Mouse (Mus musculus) thymus, postnatal 14 days (tissue): ENCODE measurements around the gene Gm4553.
A peak's percentile ranks its signal among the peaks of the same experiment; 100 is the strongest.
"Not testable (repeated sequence)": the region's sequence is repeated elsewhere in the genome, so short reads cannot be mapped to it uniquely, and the experiment has no call there.

Experiments used
- DNase-seq: peaks from one replicate; pipeline ENCODE4 v3.0.0; 2021

Gm4553 gene

GRCm38 (mm10) chr7:142165639-142166038, at the start of gene Gm4553:
Gm4553 (minus strand) TSS chr7:142165739.
- DNase-seq = not testable (repeated sequence)

DNA sequence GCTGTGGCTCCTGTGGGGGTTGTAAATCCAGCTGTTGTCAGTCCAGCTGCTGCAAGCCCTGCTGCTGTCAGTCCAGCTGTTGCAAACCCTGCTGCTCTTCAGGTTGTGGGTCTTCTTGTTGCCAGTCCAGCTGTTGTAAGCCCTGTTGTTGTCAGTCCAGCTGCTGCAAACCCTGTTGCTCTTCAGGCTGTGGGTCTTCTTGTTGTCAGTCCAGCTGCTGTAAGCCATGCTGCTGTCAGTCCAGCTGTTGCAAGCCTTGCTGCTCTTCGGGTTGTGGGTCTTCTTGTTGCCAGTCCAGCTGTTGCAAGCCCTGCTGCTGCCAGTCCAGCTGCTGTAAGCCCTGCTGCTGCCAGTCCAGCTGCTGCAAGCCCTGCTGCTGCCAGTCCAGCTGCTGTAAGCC, 46.6 kb upstream of the Gm4553 start:
- DNase-seq = not testable (repeated sequence)

- no peak for DNase-seq
These were observed 46.0 kb upstream of the Gm4553 start, which contains the start of gene Gm7579 for GRCm38 (mm10) chr7:142211559-142211958. Gm7579 (plus strand) TSS chr7:142211859.

DNA sequence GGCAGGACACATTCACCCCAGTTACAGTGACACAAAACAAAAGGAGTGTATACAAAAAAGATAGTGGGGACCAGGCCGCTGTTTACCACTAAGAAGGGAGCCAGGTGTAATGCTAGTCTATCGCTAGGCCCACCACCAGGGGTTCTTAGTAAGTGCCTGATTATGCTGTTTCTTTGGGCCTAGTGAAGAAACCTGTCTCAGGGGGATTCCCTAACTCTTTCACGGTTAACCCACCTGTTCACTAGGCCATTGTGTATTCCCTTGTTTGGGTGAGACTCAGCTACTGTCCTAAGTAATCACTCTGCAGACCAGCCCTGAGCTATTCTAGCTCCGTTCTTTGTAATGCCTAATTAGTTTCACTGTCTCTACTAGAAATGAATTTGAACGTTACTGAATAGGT, 41.4 kb upstream of the Gm4553 start:
- not testable (repeated sequence) for DNase-seq

GRCm38 (mm10) chr7:142205488-142205887, 39.9 kb upstream of the Gm4553 start:
- DNase-seq = no peak

GRCm38 (mm10) chr7:142201064-142201463, 35.5 kb upstream of the Gm4553 start, which contains the start of gene Krtap5-3:
Krtap5-3 (plus strand) TSS chr7:142201364.
- DNase-seq = no peak

GRCm38 (mm10) chr7:142198748-142199147, 33.2 kb upstream of the Gm4553 start:
- DNase-seq = no peak

GRCm38 (mm10) chr7:142190289-142190688, 24.8 kb upstream of the Gm4553 start, which contains the start of gene Gm10153:
Gm10153 (minus strand) TSS chr7:142190389.
- no peak for DNase-seq

DNA sequence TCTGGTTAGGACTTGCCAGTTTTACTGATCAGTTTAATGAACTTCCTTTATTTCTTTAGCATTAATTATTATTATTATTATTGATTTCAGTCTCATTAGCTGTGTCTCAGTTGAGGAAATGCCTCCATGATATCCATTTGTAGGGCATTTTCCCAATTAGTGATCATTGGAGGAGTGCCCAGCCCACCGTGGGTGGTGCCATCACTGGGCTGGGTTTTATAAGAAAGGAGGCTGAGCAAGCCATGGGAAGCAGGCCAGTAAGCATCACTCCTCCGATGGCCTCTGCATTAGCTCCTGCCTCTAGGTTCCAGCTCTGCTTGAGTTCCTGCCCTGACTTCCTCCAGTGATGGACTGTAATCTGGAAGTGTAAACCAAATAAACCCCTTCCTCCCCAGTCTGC, 22.6 kb upstream of the Gm4553 start:
- no peak for DNase-seq

DNA sequence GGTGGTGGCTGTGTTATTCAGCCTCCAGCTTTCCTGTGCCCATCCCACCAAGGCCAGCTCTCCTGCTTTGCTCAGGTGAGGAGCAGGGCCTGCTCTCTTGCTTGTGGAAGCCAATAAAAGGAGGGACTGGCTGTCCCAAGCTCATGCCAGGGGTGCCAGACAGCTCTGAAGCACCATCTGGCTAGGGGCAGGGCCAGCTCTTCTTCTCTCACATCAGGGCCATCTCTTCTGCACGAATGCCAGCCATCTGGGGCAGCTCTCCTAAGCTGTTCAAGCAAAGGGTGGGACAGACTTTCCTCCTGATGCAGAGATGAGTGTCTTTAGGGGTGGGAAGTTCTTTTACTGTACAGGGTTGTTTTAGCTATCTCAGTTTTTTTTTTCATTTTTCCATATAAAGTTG, 15.5 kb upstream of the Gm4553 start:
- DNase-seq = no peak

DNA sequence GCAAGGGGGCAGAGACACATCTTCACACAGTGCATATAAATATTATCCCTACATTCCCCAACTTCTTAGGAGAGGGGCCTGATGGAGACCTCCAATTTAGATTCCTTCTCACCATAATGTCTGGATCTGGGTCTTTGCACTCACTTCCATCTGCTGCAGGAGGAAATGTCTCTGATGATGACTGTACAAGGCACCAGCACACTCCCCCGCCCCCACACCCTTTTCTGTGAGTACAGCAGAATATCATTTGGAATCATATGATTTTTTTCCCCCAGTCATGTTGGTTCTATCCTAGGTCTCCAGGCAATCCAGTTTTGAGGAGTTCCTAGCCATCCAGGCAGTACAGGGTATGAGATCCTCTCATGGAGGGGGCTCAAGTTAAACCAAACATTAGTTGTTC, 13.1 kb upstream of the Gm4553 start:
- DNase-seq = no peak

DNA sequence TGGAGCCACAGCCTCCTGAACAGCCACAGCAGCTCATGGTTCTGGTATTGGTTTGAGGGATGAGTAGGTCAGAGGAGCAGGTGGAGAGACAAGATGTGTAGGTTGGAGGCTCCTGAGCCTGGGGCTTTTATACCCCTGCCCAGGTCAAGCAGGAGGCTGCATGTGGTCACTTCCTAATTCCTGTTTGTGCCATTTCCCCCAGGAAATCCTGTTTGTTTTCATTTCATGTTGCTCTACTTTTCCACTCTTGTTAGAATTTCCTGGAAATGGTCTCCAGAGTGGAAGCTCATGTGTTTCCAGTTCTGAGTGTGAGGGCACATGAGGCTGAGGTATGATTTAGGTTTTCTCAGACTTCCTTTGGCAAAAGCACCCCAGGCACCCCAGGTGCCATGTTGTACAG, 10.4 kb upstream of the Gm4553 start, which contains the start of gene Krtap5-2:
Gene Krtap5-2 (minus strand): TSS at position 101 of the 400 bp plus-strand sequence.
- not testable (repeated sequence) for DNase-seq

GRCm38 (mm10) chr7:142169836-142170235, 4.3 kb upstream of the Gm4553 start:
- DNase-seq = no peak

DNA sequence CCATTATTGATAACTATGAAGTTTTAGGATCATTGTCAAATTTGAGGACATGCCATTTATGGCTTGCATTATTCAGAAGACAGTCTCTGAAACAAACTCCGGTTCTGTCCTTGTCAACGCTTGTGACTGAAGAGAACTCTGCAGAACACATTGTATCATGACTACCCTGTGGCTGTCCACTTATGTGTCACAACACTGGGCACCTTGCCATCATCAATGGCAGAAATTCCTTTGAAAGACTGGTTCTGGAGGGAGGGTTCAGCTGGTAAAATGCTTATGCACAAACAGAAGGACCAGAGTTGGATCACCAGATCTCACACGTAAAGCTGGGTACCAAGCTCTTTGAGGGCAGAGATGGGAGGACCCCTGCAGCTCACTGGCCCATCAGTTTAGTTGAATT, 6.2 kb downstream of the Gm4553 start:
- no peak for DNase-seq

DNA sequence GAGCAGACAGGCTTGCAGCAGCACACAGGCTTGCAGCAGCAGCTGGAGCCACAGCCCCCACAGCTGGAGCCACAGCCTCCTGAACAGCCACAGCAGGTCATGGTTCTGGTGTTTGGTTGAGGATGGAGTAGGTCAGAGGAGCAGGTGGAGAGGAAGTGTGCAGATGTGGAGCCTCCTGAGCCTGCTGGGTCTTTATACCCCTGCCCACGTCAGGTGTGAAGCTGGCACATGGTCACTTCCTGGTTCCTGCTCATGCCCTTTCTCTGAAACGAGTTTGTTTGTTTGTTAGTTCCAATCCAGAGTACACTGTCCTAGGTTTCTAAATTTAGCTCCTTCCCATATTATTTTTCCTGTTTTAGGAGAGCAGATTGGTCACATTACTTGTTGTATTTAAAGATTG, 8.5 kb downstream of the Gm4553 start, which contains the start of gene Gm29735:
Gene Gm29735 (minus strand): TSS at position 101 of the 400 bp plus-strand sequence.
- not testable (repeated sequence) for DNase-seq

GRCm38 (mm10) chr7:142155308-142155707, 10.2 kb downstream of the Gm4553 start:
- no peak for DNase-seq

DNA sequence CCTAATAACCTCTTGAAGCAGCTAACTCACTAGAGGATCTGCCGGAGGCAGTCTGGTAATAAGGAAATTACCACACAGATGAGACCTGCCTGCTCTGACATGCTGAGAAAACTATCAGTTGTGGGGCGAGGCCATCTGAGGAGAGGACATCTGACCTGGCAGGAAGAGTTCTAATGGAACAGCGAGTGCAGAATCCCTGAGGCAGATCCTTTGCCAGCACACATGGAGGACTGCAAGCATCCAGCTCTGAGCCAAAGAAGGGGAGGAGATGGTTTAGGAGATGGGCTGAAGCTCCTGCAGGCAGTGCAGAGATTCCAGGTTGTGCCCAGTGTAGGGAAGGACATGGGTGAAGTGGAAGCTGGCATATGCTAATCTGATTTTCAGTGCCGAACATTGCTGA, 13.3 kb downstream of the Gm4553 start:
- DNase-seq = no peak

GRCm38 (mm10) chr7:142148633-142149032, 16.9 kb downstream of the Gm4553 start:
- DNase-seq = no peak

DNA sequence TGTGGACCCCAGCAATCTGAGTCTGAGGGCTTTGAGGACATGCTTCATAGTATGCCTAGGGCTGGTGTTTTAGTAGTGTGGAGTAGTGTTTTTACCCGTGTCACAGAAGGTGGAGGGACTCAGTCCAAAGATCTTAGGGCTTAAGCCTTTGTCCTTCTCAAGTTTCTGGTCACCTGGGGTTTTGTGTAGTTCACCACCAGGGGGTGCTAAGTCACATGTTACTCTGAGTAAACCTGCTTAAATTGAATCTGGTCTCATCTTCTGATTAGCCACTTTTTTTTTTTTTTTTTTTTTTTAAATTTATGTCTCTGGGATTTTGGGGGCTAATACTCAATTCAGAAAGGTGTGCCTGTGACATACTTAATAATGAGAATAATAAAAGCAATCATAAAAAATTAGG, 19.5 kb downstream of the Gm4553 start:
- DNase-seq = peak; percentile 51

DNA sequence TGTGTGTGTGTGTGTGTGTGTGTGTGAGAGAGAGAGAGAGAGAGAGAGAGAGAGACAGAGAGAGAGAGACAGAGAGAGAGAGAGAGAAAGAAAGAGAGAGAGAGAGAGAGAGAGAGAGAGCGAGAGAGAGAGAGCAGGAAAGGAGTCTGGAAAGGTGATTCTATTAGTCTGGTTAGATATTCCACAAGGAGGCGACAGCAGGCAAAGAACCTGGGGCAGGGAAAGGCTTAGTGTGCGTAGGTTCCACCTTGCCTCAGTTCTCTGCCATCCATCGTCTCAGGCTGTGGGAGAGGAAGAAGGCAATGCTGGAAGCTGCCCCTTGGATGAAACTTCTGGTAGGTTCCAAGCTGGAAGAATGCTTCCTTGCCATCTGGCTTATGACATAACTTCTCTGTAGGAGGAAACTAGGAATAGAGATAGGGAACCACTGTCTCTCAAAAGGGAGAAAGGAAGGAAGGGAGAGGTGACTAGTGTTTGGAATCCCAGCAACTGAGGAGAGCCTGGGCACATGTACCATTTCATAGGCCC, 20.1 kb downstream of the Gm4553 start:
- no peak for DNase-seq

DNA sequence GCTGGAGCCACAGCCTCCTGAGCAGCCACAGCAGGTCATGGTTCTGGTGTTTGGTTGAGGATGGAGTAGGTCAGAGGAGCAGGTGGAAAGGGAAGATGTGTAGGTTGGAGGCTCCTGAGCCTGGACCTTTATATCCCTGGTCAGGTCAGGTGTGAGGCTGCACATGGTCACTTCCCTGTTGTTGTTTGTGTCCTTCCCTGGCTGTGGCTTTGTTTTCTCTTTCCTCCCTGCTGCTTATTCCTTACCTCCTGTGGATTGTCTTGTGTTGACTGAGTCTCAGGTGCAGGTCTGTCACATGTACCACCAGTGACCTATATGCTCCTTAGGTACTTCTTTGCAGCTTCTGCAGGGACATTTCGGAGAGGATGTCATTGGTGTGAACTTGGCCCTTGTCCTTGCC, 21.0 kb downstream of the Gm4553 start, which contains the start of gene Gm45337:
Gene Gm45337 (minus strand): TSS at position 101 of the 400 bp plus-strand sequence.
- DNase-seq = no peak

DNA sequence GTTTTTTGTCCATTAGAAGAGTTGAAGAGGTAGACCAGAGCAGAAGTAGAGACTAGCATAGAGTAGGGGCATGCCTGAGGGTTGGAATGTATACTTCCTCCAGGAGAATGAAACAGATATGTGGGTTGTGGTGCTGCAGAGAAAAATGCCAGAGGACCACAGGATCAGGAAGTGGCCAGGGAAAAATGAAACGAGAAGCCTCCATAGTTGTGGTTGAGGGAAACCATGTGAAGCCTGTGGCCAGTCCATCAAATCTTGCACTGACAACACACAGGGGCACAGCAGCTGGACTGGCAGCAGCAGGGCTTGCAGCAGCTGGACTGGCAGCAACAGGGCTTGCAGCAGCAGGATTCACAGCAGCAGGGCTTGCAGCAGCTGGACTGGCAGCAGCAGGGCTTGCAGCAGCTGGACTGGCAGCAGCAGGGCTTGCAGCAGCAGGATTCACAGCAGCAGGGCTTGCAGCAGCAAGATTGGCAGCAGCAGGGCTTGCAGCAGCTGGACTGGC, 22.0 kb downstream of the Gm4553 start:
- not testable (repeated sequence) for DNase-seq

- no peak for DNase-seq
These were observed 24.8 kb downstream of the Gm4553 start for GRCm38 (mm10) chr7:142140696-142141095.

GRCm38 (mm10) chr7:142135934-142136333, 29.6 kb downstream of the Gm4553 start, which contains the start of gene Gm39115:
Gm39115 (minus strand) TSS chr7:142136034.
- DNase-seq = not testable (repeated sequence)
